Mouse (Mus musculus) hindbrain, postnatal 0 days (tissue): Measurements from ENCODE around the gene Gm17727. TPM values are rescaled to one million over a fixed set of nuclear protein-coding genes. Genes with fewer than 3 reads are reported as not detected.
"Not testable (repeated sequence)": the region's sequence is repeated elsewhere in the genome, so short reads cannot be mapped to it uniquely, and the experiment has no call there.

Experiments used
- ATAC-seq: fragments of 200-750 bp; cut with Nextera tagmentation; 2 replicates; pipeline ENCODE4 v1.8.0; 2017; ENCODE audit warnings: mild to moderate bottlenecking, moderate TSS enrichment, moderate library complexity
- DNase-seq: peaks from one replicate; pipeline ENCODE4 v3.0.0-alpha.2; 2015; ENCODE audit warnings: low spot score
- H3K27ac ChIP-seq: fragments of 300-500 bp; sonication (generic); 2 replicates; pipeline ENCODE4 v1.5.1; 2014; ENCODE audit warnings: mild to moderate bottlenecking
- H3K27me3 ChIP-seq: fragments of 300-500 bp; sonication (generic); 2 replicates; pipeline ENCODE4 v1.6.1; 2014; ENCODE audit warnings: low read length, mixed read lengths; ENCODE audit not compliant: insufficient read depth
- H3K36me3 ChIP-seq: fragments of 300-500 bp; sonication (generic); 2 replicates; pipeline ENCODE4 v1.6.1; 2014; ENCODE audit warnings: low read length, mixed read lengths; ENCODE audit not compliant: insufficient read depth
- H3K4me1 ChIP-seq: fragments of 300-500 bp; sonication (generic); 2 replicates; pipeline ENCODE4 v1.6.1; 2014; ENCODE audit warnings: antibody characterized with exemption, low read length, mixed read lengths; ENCODE audit not compliant: insufficient read depth
- H3K4me2 ChIP-seq: fragments of 300-500 bp; sonication (generic); 2 replicates; pipeline ENCODE4 v1.6.1; 2014; ENCODE audit warnings: low read depth, mild to moderate bottlenecking, low read length, moderate library complexity, mixed read lengths
- H3K4me3 ChIP-seq: fragments of 300-500 bp; sonication (generic); 2 replicates; pipeline ENCODE4 v1.5.1; 2014; ENCODE audit warnings: low read length
- H3K9ac ChIP-seq: fragments of 300-500 bp; sonication (generic); replicated peaks from 2 replicates; pipeline ENCODE4 v1.6.1; 2014; ENCODE audit warnings: mild to moderate bottlenecking, low read length, moderate library complexity, mixed read lengths
- H3K9me3 ChIP-seq: fragments of 300-500 bp; sonication (generic); 2 replicates; pipeline ENCODE4 v1.6.1; 2016; ENCODE audit warnings: low read length, mixed read lengths
- CTCF ChIP-seq: IDR thresholded peaks from 2 replicates; pipeline ENCODE4 v1.5.1; 2016; ENCODE audit warnings: antibody characterized with exemption, control low read depth, low read depth
- WGBS: fragments of 180-500 bp; shearing (Covaris S2); extraction: QIAGEN DNeasy Blood & Tissue Kit; methylation state at CpG from one replicate; pipeline ENCODE4 v1.1.7; 2014; 5-methylcytosine and 5-hydroxymethylcytosine counted together
- polyA plus RNA-seq: library from polyadenylated mRNA; unstranded; fragments of >200 nt; fragmentation: Nextera tagmentation; extraction: Ambion mirVana; gene quantifications from 2 replicates; pipeline ENCODE4 v1.2.1, GENCODE M21; 2015
- total RNA-seq: library from RNA; depleted of rRNA; stranded (reverse); fragments of >200 nt; gene quantifications from 2 replicates; pipeline ENCODE4 v1.2.3, GENCODE M21; 2014; rRNA removed

Gene Gm17727
- total RNA-seq (not detected in 2 replicates), polyA plus RNA-seq (not detected in 2 replicates)

- no peak for ATAC-seq
- H3K4me1 ChIP-seq: no peaks in the 10 kb centered on the region
- no peak within 1 kb of the TSS for H3K9ac ChIP-seq
- H3K4me3 ChIP-seq: no peak within 1 kb of the TSS
- WGBS: 64% methylated on average over 3 of the region's 3 CpGs
- DNase-seq: no peak
- H3K27me3 ChIP-seq: no peaks in the 10 kb centered on the region
- H3K4me2 ChIP-seq: no peak within 1 kb of the TSS
- peaks cover 5% of the 10 kb centered on the region; the same call in 1 of the 2 replicates for H3K9me3 ChIP-seq
- no peak for TF ChIP-seq CTCF
- H3K36me3 ChIP-seq: no peaks in the 10 kb centered on the region
- no peak within 1 kb of the TSS for H3K27ac ChIP-seq
Measured at GRCm38 (mm10) chr9:35778009-35778408, at the start of gene Gm17727. Gene Gm17727 (minus strand): TSS chr9:35778109.

- H3K9me3 ChIP-seq, H3K4me3 ChIP-seq, ATAC-seq, H3K4me1 ChIP-seq, H3K27me3 ChIP-seq, H3K4me2 ChIP-seq, H3K27ac ChIP-seq, DNase-seq, H3K9ac ChIP-seq, H3K36me3 ChIP-seq: not testable (repeated sequence)
- 94% methylated on average over 15 of the region's 15 CpGs for WGBS
Measured at GRCm38 (mm10) chr9:35817881-35818280, 40.0 kb upstream of the Gm17727 start.

GRCm38 (mm10) chr9:35798146-35798545 is 20.2 kb upstream of the Gm17727 start:
- H3K4me1 ChIP-seq: no peaks in the 10 kb centered on the region
- H3K4me2 ChIP-seq: no peak overlapping the region
- no peak for TF ChIP-seq CTCF
- DNase-seq: no peak
- ATAC-seq: no peak
- H3K27me3 ChIP-seq: no peaks in the 10 kb centered on the region
- H3K9me3 ChIP-seq: no peaks in the 10 kb centered on the region
- H3K36me3 ChIP-seq: no peaks in the 10 kb centered on the region
- no peak overlapping the region for H3K27ac ChIP-seq
- H3K9ac ChIP-seq: no peak overlapping the region
- H3K4me3 ChIP-seq: no peak overlapping the region

- Histone ChIP-seq H3K4me2 (no peak within 1 kb of the TSS), H3K9ac (no peak within 1 kb of the TSS), H3K9me3 (peaks cover 11% of the 10 kb centered on the region; the same call in 1 of the 2 replicates), H3K4me1 (no peaks in the 10 kb centered on the region), H3K27me3 (no peaks in the 10 kb centered on the region), H3K36me3 (no peaks in the 10 kb centered on the region), H3K27ac (no peak within 1 kb of the TSS), H3K4me3 (no peak within 1 kb of the TSS)
- no peak for TF ChIP-seq CTCF
- DNase-seq (no peak), ATAC-seq (no peak)
- WGBS: 92% methylated on average over 3 of the region's 3 CpGs
Measured at GRCm38 (mm10) chr9:35790001-35790400, 12.1 kb upstream of the Gm17727 start, which contains the start of the genes Gm27235 and D730048I06Rik. Gene Gm27235 (minus strand): TSS chr9:35790101. Gene D730048I06Rik (minus strand): TSS chr9:35790112.

- ATAC-seq (no peak), DNase-seq (no peak)
- no peak for TF ChIP-seq CTCF
- no peak overlapping the region for H3K27ac ChIP-seq
- no peaks in the 10 kb centered on the region for H3K4me1 ChIP-seq
- H3K4me2 ChIP-seq: no peak overlapping the region
- no peak overlapping the region for H3K9ac ChIP-seq
- no peaks in the 10 kb centered on the region for H3K27me3 ChIP-seq
- H3K4me3 ChIP-seq: no peak overlapping the region
- no peaks in the 10 kb centered on the region for H3K36me3 ChIP-seq
- H3K9me3 ChIP-seq: no peaks in the 10 kb centered on the region
Measured at GRCm38 (mm10) chr9:35756843-35757242, 21.1 kb downstream of the Gm17727 start.

GRCm38 (mm10) chr9:35740749-35741148 is 37.2 kb downstream of the Gm17727 start, which contains the start of gene Gm17677:
Gene Gm17677 (plus strand): TSS chr9:35741049.
- Histone ChIP-seq H3K9ac (no peak within 1 kb of the TSS), H3K4me1 (no peaks in the 10 kb centered on the region), H3K9me3 (no peaks in the 10 kb centered on the region), H3K27me3 (no peaks in the 10 kb centered on the region), H3K4me2 (no peak within 1 kb of the TSS), H3K27ac (no peak within 1 kb of the TSS), H3K36me3 (no peaks in the 10 kb centered on the region), H3K4me3 (no peak within 1 kb of the TSS)
- DNase-seq (no peak), ATAC-seq (no peak)
- no peak for TF ChIP-seq CTCF

Other genes starting within 250 kb of the Gm17727 start
- gene Ddx25, start 219.6 kb downstream of the Gm17727 start, total RNA-seq: 19.7 and 19.8 TPM in 2 replicates
- 23.3 and 24.4 TPM in 2 replicates for gene Ddx25, start 219.6 kb downstream of the Gm17727 start, polyA plus RNA-seq
- 8.3 and 10.2 TPM in 2 replicates for gene Pus3, start 219.5 kb downstream of the Gm17727 start, total RNA-seq
- gene Pus3, start 219.5 kb downstream of the Gm17727 start, polyA plus RNA-seq: 12.2 and 13.7 TPM in 2 replicates
- 0.47 and 0.79 TPM in 2 replicates for gene Pate2, start 207.8 kb downstream of the Gm17727 start, total RNA-seq
- gene Pate2, start 207.8 kb downstream of the Gm17727 start, polyA plus RNA-seq: 0.41 and 0.67 TPM in 2 replicates
- 9.6 and 9.7 TPM in 2 replicates for gene Hyls1, start 207.7 kb downstream of the Gm17727 start, total RNA-seq
- gene Hyls1, start 207.7 kb downstream of the Gm17727 start, polyA plus RNA-seq: 9.5 and 11.8 TPM in 2 replicates
- gene Pate4, start 166.2 kb downstream of the Gm17727 start, total RNA-seq: not detected in 2 replicates
- not detected in 2 replicates for gene Pate4, start 166.2 kb downstream of the Gm17727 start, polyA plus RNA-seq
- gene Pate3, start 129.9 kb downstream of the Gm17727 start, total RNA-seq: not detected in 2 replicates
- gene Pate3, start 129.9 kb downstream of the Gm17727 start, polyA plus RNA-seq: not detected in 2 replicates
- not detected in 2 replicates for gene Pate1, start 90.7 kb downstream of the Gm17727 start, total RNA-seq
- not detected in 2 replicates for gene Pate1, start 90.7 kb downstream of the Gm17727 start, polyA plus RNA-seq
- not detected in 2 replicates for gene Gm17677, start 37.1 kb downstream of the Gm17727 start, total RNA-seq
- not detected in 2 replicates for gene Gm17677, start 37.1 kb downstream of the Gm17727 start, polyA plus RNA-seq
- gene Gm27235, start 12.0 kb upstream of the Gm17727 start, total RNA-seq: not detected in 2 replicates
- gene Gm27235, start 12.0 kb upstream of the Gm17727 start, polyA plus RNA-seq: not detected in 2 replicates
- gene D730048I06Rik, start 12.0 kb upstream of the Gm17727 start, total RNA-seq: not detected in 2 replicates
- gene D730048I06Rik, start 12.0 kb upstream of the Gm17727 start, polyA plus RNA-seq: not detected in 2 replicates
- not detected in 2 replicates for gene 9230110F15Rik, start 66.0 kb upstream of the Gm17727 start, total RNA-seq
- gene 9230110F15Rik, start 66.0 kb upstream of the Gm17727 start, polyA plus RNA-seq: not detected in 2 replicates
- not detected in 2 replicates for gene 9230113P08Rik, start 130.3 kb upstream of the Gm17727 start, total RNA-seq
- not detected in 2 replicates for gene 9230113P08Rik, start 130.3 kb upstream of the Gm17727 start, polyA plus RNA-seq